Mouse (Mus musculus) kidney, postnatal 25 days (tissue): ENCODE measurements at regions not wholly inside any gene's neighbourhood (a gene's known extent, or its start where the extent isn't known, plus 50 kb on each side); places are given as distances from the start of the nearest gene placed in this dataset.

Experiments used
- DNase-seq, 2 experiments: peaks; one replicate each; pipeline ENCODE4 v3.0.0; 2021; ENCODE audit warnings: mixed read lengths in 2 of 2

- DNase-seq: no peak
Measured at GRCm38 (mm10) chr5:35221451-35222305, 56.4 kb upstream of the Adra2c start.

DNA sequence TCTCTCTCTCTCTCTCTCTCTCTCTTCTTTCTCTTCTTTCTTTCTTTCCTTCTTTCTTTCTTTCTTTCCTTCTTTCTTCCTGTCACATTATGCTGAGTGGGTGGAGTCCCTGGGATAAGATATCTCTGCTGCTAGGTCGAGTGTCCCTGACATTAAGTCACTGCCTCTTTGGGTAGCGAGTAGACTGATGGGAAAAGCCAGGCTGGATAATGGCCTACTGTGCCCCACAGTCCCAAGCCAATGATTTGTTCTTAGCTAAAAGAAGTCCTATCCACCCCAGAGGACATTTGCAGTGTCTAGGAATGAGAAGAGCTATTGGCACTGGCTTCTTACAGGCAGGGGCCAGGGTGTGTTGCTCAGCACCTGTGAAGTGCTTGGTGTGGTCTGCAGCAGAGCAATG, 61.8 kb upstream of the Adra2c start:
- no peak for DNase-seq

- DNase-seq: no peak
Measured at GRCm38 (mm10) chr5:35215480-35216195, 62.5 kb upstream of the Adra2c start.

GRCm38 (mm10) chr5:35215007-35215406, 63.1 kb upstream of the Adra2c start:
- no peak for DNase-seq

- DNase-seq: no peak
Measured at GRCm38 (mm10) chr5:35209348-35209747, 68.8 kb upstream of the Adra2c start.

DNA sequence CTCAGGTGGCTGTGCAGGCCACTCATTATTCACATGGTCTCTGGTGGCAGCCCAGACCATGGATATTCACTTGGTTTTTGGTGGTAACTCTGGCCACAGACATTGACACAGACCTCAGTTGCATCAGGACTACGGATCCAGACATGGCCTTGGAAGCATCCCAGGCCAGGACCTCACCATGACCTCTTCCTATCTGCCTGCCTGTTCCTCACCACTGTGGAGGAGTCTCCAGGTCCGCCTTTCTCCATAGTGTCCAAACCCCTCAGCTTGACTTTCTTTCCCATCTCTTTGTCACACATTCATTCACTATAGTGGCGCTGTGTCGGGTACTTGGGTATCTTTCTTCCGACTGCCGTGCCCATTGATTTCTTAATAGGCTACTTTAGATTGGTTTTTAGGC, 74.1 kb upstream of the Adra2c start:
- no peak for DNase-seq

- DNase-seq: no peak
Measured at GRCm38 (mm10) chr5:35198468-35198867, 79.7 kb upstream of the Adra2c start.

- DNase-seq: peak; percentile 87
Measured at GRCm38 (mm10) chr5:35189113-35189797, 83.7 kb upstream of the Lrpap1 start.

GRCm38 (mm10) chr5:35185826-35186225, 80.3 kb upstream of the Lrpap1 start:
- no peak for DNase-seq

- DNase-seq: no peak
Measured at GRCm38 (mm10) chr5:35185289-35185688, 79.7 kb upstream of the Lrpap1 start.

- DNase-seq: no peak
Measured at GRCm38 (mm10) chr5:35183418-35183817, 77.9 kb upstream of the Lrpap1 start.

DNA sequence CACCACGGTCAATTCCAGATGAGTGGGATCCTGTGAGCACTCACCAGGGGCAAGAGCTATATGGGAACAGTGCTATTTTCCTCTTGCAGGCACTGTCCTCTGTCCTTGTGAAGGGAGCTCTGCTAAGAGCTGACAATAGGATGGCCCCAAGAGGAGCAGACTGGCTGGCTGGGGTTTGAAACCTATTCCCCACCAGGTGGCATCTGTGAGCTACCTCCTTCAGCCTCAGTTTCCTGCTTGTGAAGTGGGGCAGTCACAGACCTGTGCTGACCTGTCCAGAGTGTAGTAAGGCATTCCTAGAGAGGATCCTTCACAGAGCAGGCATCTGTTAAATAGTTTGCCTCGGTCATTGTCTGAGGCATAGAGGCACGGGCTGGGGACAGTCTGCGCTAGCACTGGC, 71.8 kb upstream of the Lrpap1 start:
- DNase-seq: peak in 1 of 2 experiments; percentile 23

DNA sequence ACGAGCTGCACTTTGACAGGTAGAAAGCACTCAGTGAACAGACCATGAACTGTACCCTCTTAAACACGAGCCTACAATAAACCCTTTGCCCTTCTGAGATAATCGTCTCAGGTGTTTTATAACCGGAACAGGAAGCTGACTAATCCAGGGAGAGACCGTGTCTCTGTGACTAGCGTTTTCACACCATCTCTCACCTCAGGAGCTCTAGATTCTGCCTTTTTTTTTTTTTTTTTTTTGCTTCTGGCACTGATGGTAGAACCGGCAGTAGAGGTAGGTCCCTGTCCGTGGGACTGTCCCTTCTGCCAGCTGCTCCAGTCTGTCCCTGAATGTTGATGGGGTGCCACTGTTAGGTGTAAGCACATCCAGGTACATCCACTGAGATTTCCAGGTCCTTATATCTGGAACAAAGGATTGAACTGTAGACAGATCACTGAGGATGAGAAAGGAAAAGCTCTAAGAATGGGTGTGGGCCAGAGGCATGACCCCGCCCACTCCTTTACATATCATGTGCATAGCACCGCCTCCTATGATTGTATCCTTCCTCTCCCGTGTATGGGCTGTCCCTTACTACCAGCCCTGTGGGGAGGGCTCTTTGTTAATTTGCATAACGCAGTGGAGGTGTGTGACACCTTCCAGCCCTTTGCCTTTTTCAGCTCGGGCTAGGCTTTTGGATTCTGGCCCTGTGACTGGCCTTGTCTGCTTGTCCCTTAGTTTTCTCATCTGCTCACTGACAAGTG, 70.7 kb upstream of the Lrpap1 start:
- DNase-seq: no peak

DNA sequence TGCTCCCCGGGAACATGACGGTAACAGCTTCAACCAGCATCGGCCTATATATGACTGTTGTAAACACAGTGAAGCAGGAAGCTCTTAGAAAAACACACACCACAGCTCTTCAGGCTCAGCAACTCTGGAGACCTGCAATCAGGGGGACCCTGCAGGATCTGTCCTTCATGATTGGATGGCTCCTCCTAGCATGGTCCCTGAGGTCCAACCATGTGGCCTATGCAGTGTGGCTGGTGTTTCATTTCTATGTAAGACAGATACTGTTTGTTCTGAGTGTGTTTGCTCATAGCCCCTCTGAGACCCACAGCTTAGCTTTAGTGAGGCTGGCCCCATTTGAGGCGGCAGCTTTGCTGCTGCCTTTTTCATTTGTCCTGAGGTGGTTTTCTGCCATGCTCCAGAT, 68.8 kb upstream of the Lrpap1 start:
- no peak for DNase-seq

- no peak for DNase-seq
Measured at GRCm38 (mm10) chr5:35171336-35171735, 65.8 kb upstream of the Lrpap1 start.

DNA sequence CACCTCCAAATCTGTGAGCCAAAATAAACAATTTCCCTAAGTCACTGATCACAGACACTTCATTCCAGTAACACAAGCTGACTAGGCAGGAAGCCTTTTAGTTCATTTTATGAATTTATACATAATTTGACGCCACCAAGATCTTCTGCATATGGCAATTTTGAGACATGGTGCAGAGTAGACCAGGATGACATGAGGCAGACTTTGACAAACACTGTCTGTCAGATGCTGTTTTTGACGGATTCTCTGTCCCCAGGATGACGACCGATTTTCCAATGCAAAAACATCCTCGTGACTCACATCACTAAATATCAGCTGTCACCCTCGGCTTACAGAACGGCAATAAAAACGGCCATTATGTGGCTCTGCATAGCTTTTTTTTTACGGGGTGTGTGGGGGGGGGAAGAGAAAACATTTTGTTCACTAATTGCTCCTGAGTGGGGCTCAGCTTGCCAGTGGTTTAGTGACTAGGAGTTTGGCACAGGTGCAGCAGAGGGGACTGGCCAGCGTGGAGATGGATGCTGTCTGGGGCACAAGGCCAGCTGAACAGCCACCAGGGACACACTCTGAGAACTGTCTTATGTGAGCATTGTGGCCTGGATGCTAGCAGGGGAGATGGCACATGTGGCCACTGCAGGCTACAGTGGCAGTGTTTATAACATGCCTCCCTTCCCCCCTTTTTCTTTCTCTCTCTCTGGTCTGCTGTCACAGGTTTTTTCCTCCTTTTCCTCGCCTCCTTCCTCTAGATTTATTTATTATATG, 65.0 kb upstream of the Lrpap1 start:
- no peak for DNase-seq

GRCm38 (mm10) chr5:35169614-35170293, 64.2 kb upstream of the Lrpap1 start:
- no peak for DNase-seq

- DNase-seq: no peak
Measured at GRCm38 (mm10) chr5:35168853-35169252, 63.3 kb upstream of the Lrpap1 start.

- DNase-seq: no peak
Measured at GRCm38 (mm10) chr5:35168369-35168768, 62.8 kb upstream of the Lrpap1 start.

DNA sequence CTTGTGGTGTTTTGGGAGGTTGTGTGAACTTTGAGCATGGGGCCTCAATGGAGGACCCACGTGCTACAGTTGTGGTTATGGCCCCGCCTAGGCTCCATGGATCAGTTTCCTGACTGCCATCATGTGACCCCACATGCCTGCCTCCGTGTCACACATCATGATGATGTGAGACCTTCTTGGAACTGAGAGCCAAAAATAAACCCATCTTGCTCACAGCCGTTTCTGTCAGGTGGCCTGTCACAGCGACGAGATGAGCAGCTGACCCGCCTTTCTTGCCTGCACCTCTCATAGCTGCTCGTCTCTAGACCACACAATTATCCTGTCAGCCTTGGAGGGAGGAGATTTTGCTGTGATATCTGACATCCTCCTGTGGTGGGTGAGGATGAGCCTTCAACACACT, 60.4 kb upstream of the Lrpap1 start:
- no peak for DNase-seq

- DNase-seq: no peak
Measured at GRCm38 (mm10) chr5:35165459-35165858, 59.9 kb upstream of the Lrpap1 start.

GRCm38 (mm10) chr5:35162607-35163006, 57.0 kb upstream of the Lrpap1 start:
- DNase-seq: no peak
